Comparison of ENCODE assay signal across 11 mouse cellular contexts in the genomic region with DNA sequence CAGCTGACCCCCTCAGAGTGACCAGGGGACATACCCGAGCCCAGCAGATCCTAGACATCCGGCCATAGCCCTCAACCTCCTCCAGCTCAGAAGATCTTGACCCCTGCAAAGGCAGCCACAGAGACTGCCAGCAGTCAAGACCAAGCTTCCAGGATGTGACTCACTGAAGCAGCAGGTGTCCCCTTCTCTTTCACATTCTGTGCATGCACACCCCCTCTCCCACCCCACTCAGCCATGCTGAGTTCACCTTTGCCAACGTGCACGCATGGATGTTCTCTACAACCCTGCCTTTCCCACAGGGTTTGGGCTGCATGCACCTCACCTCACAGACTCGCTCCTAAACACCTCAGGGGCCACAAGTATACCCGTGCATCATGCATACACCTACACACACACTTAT. TPM values are rescaled to one million over a fixed set of nuclear protein-coding genes. Genes with fewer than 3 reads are reported as not detected.
DNase-seq lines count a peak whose midpoint lies in the region; ATAC-seq and TF ChIP-seq lines count a peak whose summit lies in the region.
"Had no signal": no experiment of that assay in that cellular context is flagged by ENCODE, and none has a peak within 500 bp of the region (broad histone marks: within the 10 kb centered on the region; RNA-seq: fewer than 3 reads in every experiment).

No protein-coding gene starts in this region.

- H3K4me3 ChIP-seq in kidney, embryonic 15.5 days (replicated peaks): peak overlapping the region; percentile 13
- peak overlapping the region; percentile 78 for H3K4me3 ChIP-seq in E14TG2a.4 (replicated peaks; ENCODE audit: low read length)
- H3K4me3 ChIP-seq in heart, postnatal 0 days (ENCODE audit: low read depth, low read length): peak overlapping the region; percentile 14
- no peak overlapping the region; the same call in 1 of the 2 replicates for H3K4me3 ChIP-seq in stomach, embryonic 15.5 days (replicated peaks)
- H3K4me3 ChIP-seq: hindbrain, embryonic 13.5 days; neural tube, embryonic 13.5 days had no signal

- WGBS in kidney, embryonic 15.5 days: 80% methylated on average over 6 of the region's 6 CpGs
- 73% methylated on average over 6 of the region's 6 CpGs for WGBS in heart, postnatal 0 days
- WGBS in stomach, embryonic 15.5 days: 81% methylated on average over 6 of the region's 6 CpGs

- H3K27ac ChIP-seq in kidney, embryonic 15.5 days: peak overlapping the region; percentile 89; the same call in 1 of the 2 replicates
- peak overlapping the region; percentile 40; the same call in 1 of the 2 replicates for H3K27ac ChIP-seq in heart, postnatal 0 days (ENCODE audit: low read depth)
- peak overlapping the region; percentile 40; the same call in 1 of the 2 replicates for H3K27ac ChIP-seq in stomach, embryonic 15.5 days
- H3K27ac ChIP-seq: hindbrain, embryonic 13.5 days; neural tube, embryonic 13.5 days had no signal

- peaks cover 23% of the 10 kb centered on the region for H3K27me3 ChIP-seq in kidney, embryonic 15.5 days
- H3K27me3 ChIP-seq in E14TG2a.4 (ENCODE audit: insufficient read depth, low read length): no peaks in the 10 kb centered on the region; the same call in 1 of the 2 replicates
- H3K27me3 ChIP-seq in heart, postnatal 0 days (ENCODE audit: control insufficient read depth, insufficient read depth, low read length): peaks cover 19% of the 10 kb centered on the region; the same call in 1 of the 2 replicates
- H3K27me3 ChIP-seq in stomach, embryonic 15.5 days (replicated peaks): peaks cover 5% of the 10 kb centered on the region; the same call in 1 of the 2 replicates

- H3K9ac ChIP-seq in kidney, embryonic 15.5 days: no peak overlapping the region
- no peak overlapping the region for H3K9ac ChIP-seq in heart, postnatal 0 days (replicated peaks; ENCODE audit: low read depth, low read length)
- H3K9ac ChIP-seq in stomach, embryonic 15.5 days: no peak overlapping the region
- H3K9ac ChIP-seq: hindbrain, embryonic 13.5 days; neural tube, embryonic 13.5 days had no signal

- H3K4me1 ChIP-seq in kidney, embryonic 15.5 days: peaks cover 59% of the 10 kb centered on the region
- peaks cover 85% of the 10 kb centered on the region for H3K4me1 ChIP-seq in E14TG2a.4 (replicated peaks; ENCODE audit: low read depth, low read length)
- 0 out of 2 replicates have a peak, but pooled peaks cover 3% of the 10 kb centered on the region for H3K4me1 ChIP-seq in heart, postnatal 0 days (ENCODE audit: control insufficient read depth, insufficient read depth)
- H3K4me1 ChIP-seq in stomach, embryonic 15.5 days: peaks cover 30% of the 10 kb centered on the region

- H3K9me3 ChIP-seq in kidney, embryonic 15.5 days (replicated peaks): no peaks in the 10 kb centered on the region
- H3K9me3 ChIP-seq in E14TG2a.4 (ENCODE audit: low read length): no peaks in the 10 kb centered on the region
- no peaks in the 10 kb centered on the region for H3K9me3 ChIP-seq in heart, postnatal 0 days (replicated peaks; ENCODE audit: control insufficient read depth, low read length)
- H3K9me3 ChIP-seq in stomach, embryonic 15.5 days: no peaks in the 10 kb centered on the region
- H3K9me3 ChIP-seq: hindbrain, embryonic 13.5 days; neural tube, embryonic 13.5 days had no signal

- no peak for DNase-seq in kidney, postnatal 25 days
- DNase-seq in heart, postnatal 0 days (ENCODE audit: low spot score): no peak
- no peak for DNase-seq in adrenal gland, adult 2 months
- no peak for DNase-seq in right cerebral cortex, postnatal 10 days (ENCODE audit: low spot score in 2 of 2)
- DNase-seq: left cerebral cortex, postnatal 4 days had no signal

- H3K4me2 ChIP-seq in kidney, embryonic 15.5 days: peak overlapping the region; percentile 34
- H3K4me2 ChIP-seq in heart, postnatal 0 days (ENCODE audit: low read depth, low read length): peak overlapping the region; percentile 46
- no peak overlapping the region for H3K4me2 ChIP-seq in stomach, embryonic 15.5 days
- H3K4me2 ChIP-seq: hindbrain, embryonic 13.5 days; neural tube, embryonic 13.5 days had no signal

- no peak for TF ChIP-seq CTCF in E14TG2a.4 (conservative IDR thresholded peaks at IDR 0.05; ENCODE audit: low read length)
- no peak for TF ChIP-seq CTCF in heart, postnatal 0 days (IDR thresholded peaks at IDR 0.05; ENCODE audit: low read depth)

- H3K36me3 ChIP-seq in kidney, embryonic 15.5 days: no peaks in the 10 kb centered on the region
- peaks cover 41% of the 10 kb centered on the region for H3K36me3 ChIP-seq in E14TG2a.4 (ENCODE audit: insufficient read depth, low read length)
- H3K36me3 ChIP-seq in heart, postnatal 0 days (replicated peaks; ENCODE audit: control insufficient read depth, insufficient read depth, low read length): no peaks in the 10 kb centered on the region
- H3K36me3 ChIP-seq in stomach, embryonic 15.5 days: no peaks in the 10 kb centered on the region
- H3K36me3 ChIP-seq: hindbrain, embryonic 13.5 days; neural tube, embryonic 13.5 days had no signal

- ATAC-seq in kidney, embryonic 15.5 days (replicated peaks; ENCODE audit: low FRiP score): no peak
- ATAC-seq in heart, postnatal 0 days (ENCODE audit: insufficient read depth, low read depth): no peak
- ATAC-seq in stomach, embryonic 15.5 days (ENCODE audit: insufficient read depth, low FRiP score, low read depth): no peak
- no peak for ATAC-seq in monocyte, adult 5-6 weeks (replicated peaks; ENCODE audit: insufficient number of reproducible peaks, low FRiP score, low TSS enrichment, poor library complexity, severe bottlenecking)

- no peak for TF ChIP-seq EP300 in heart, postnatal 0 days (IDR thresholded peaks at IDR 0.05; ENCODE audit: low read depth)

RNA-seq across cellular contexts. Expression of gene Sigirr, which starts 4.4 kb away (rescaled TPM):
- 20.8 and 24.7 TPM in 2 replicates for polyA plus RNA-seq in kidney, embryonic 15.5 days (2015; fragmentation: Nextera tagmentation; extraction: Ambion mirVana)
- 10.3 and 16.8 TPM in 2 replicates for total RNA-seq in heart, postnatal 0 days (2014; rRNA removed; ENCODE audit: low replicate concordance)
- 4.2 and 5.1 TPM in 2 replicates for polyA plus RNA-seq in heart, postnatal 0 days (2015; fragmentation: Nextera tagmentation; extraction: Ambion mirVana)
- 13.1 and 15.1 TPM in 2 replicates for polyA plus RNA-seq in stomach, embryonic 15.5 days (2015; fragmentation: Nextera tagmentation; extraction: Ambion mirVana)
- total RNA-seq in adrenal gland, adult 2 months (2021): 1 to 10 TPM; 2.8 to 5.3 TPM
- polyA plus RNA-seq in adrenal gland, adult 2 months (2012; rRNA removed): 6.7 and 8.7 TPM in 2 replicates
- total RNA-seq in monocyte, adult 5-6 weeks (2017): 9.1 to 25.0 TPM (median 12.5 TPM) in 3 replicates

RNA-seq across cellular contexts. Expression of gene Pkp3, which starts 18.0 kb away (rescaled TPM):
- 7.8 and 7.9 TPM in 2 replicates for polyA plus RNA-seq in kidney, embryonic 15.5 days (2015; fragmentation: Nextera tagmentation; extraction: Ambion mirVana)
- 3.8 TPM in 1 of 2 replicates, not detected in the other for total RNA-seq in heart, postnatal 0 days (2014; rRNA removed; ENCODE audit: low replicate concordance)
- polyA plus RNA-seq in heart, postnatal 0 days (2015; fragmentation: Nextera tagmentation; extraction: Ambion mirVana): 0.19 and 0.20 TPM in 2 replicates
- polyA plus RNA-seq in stomach, embryonic 15.5 days (2015; fragmentation: Nextera tagmentation; extraction: Ambion mirVana): 38.4 and 47.2 TPM in 2 replicates
- 1 to 10 TPM in 1 of 2 experiments, under 1 TPM in 1; 0.89 to 1.5 TPM for total RNA-seq in adrenal gland, adult 2 months (2021)
- 0.68 and 1.4 TPM in 2 replicates for polyA plus RNA-seq in adrenal gland, adult 2 months (2012; rRNA removed)
- total RNA-seq in monocyte, adult 5-6 weeks (2017): 14.0 to 17.9 TPM (median 14.2 TPM) in 3 replicates
- total RNA-seq: left cerebral cortex, postnatal 4 days had no signal

RNA-seq across cellular contexts. Expression of gene Ano9, which starts 21.6 kb away (rescaled TPM):
- polyA plus RNA-seq in kidney, embryonic 15.5 days (2015; fragmentation: Nextera tagmentation; extraction: Ambion mirVana): 6.0 TPM in 2 replicates
- total RNA-seq in heart, postnatal 0 days (2014; rRNA removed; ENCODE audit: low replicate concordance): not detected in 2 replicates
- polyA plus RNA-seq in heart, postnatal 0 days (2015; fragmentation: Nextera tagmentation; extraction: Ambion mirVana): 0.04 and 0.07 TPM in 2 replicates
- 16.2 and 20.5 TPM in 2 replicates for polyA plus RNA-seq in stomach, embryonic 15.5 days (2015; fragmentation: Nextera tagmentation; extraction: Ambion mirVana)
- under 1 TPM in 1 of 2 experiments, not detected in 1; 0.17 TPM for total RNA-seq in adrenal gland, adult 2 months (2021)
- 0.17 and 0.25 TPM in 2 replicates for polyA plus RNA-seq in adrenal gland, adult 2 months (2012; rRNA removed)
- not detected in 3 replicates for total RNA-seq in monocyte, adult 5-6 weeks (2017)
- total RNA-seq: left cerebral cortex, postnatal 4 days had no signal

RNA-seq across cellular contexts. Expression of gene Ptdss2, which starts 26.2 kb away (rescaled TPM):
- polyA plus RNA-seq in kidney, embryonic 15.5 days (2015; fragmentation: Nextera tagmentation; extraction: Ambion mirVana): 79.9 and 83.4 TPM in 2 replicates
- total RNA-seq in heart, postnatal 0 days (2014; rRNA removed; ENCODE audit: low replicate concordance): 22.3 and 35.5 TPM in 2 replicates
- 54.8 and 56.9 TPM in 2 replicates for polyA plus RNA-seq in heart, postnatal 0 days (2015; fragmentation: Nextera tagmentation; extraction: Ambion mirVana)
- 58.6 and 60.7 TPM in 2 replicates for polyA plus RNA-seq in stomach, embryonic 15.5 days (2015; fragmentation: Nextera tagmentation; extraction: Ambion mirVana)
- 10 to 100 TPM; 27.7 to 37.9 TPM for total RNA-seq in adrenal gland, adult 2 months (2021)
- 38.2 and 41.7 TPM in 2 replicates for polyA plus RNA-seq in adrenal gland, adult 2 months (2012; rRNA removed)
- 1.4 to 6.9 TPM (median 1.5 TPM) in 3 replicates for total RNA-seq in monocyte, adult 5-6 weeks (2017)

RNA-seq across cellular contexts. Expression of gene B4galnt4, which starts 35.1 kb away (rescaled TPM):
- polyA plus RNA-seq in kidney, embryonic 15.5 days (2015; fragmentation: Nextera tagmentation; extraction: Ambion mirVana): 12.4 and 15.4 TPM in 2 replicates
- 0.43 TPM in 1 of 2 replicates, not detected in the other for total RNA-seq in heart, postnatal 0 days (2014; rRNA removed; ENCODE audit: low replicate concordance)
- polyA plus RNA-seq in heart, postnatal 0 days (2015; fragmentation: Nextera tagmentation; extraction: Ambion mirVana): 0.10 TPM in 1 of 2 replicates, not detected in the other
- 7.0 and 9.2 TPM in 2 replicates for polyA plus RNA-seq in stomach, embryonic 15.5 days (2015; fragmentation: Nextera tagmentation; extraction: Ambion mirVana)
- 1 to 10 TPM; 1.4 to 3.0 TPM for total RNA-seq in adrenal gland, adult 2 months (2021)
- polyA plus RNA-seq in adrenal gland, adult 2 months (2012; rRNA removed): 1.7 and 5.1 TPM in 2 replicates
- 0.10 TPM in 1 of 3 replicates, not detected in the others for total RNA-seq in monocyte, adult 5-6 weeks (2017)
